Mouse (Mus musculus): ENCODE data around the gene Olfr318. TPM values are rescaled to one million over a fixed set of nuclear protein-coding genes. Genes with fewer than 3 reads are reported as not detected.
A peak's percentile ranks its signal among the peaks of the same experiment; 100 is the strongest.
"Not testable (repeated sequence)": the region's sequence is repeated elsewhere in the genome, so short reads cannot be mapped to it uniquely, and the experiment has no call there.

Gene Olfr318
- total RNA-seq (2021), result not detected
- long read RNA-seq, experiment 1, result 0 reads
- long read RNA-seq, experiment 2, result 0 reads

- intact Hi-C loops (cut with DNase I), result no loop called here
- Histone ChIP-seq H3K27ac (no peak within 1 kb of the TSS), H3K4me3 (no peak within 1 kb of the TSS)
- no peak for DNase-seq (ENCODE audit: extremely low spot score in 1 of 2, low spot score in 2 of 2)
- no peak for TF ChIP-seq CTCF (IDR thresholded peaks at IDR 0.05)
Measured at GRCm38 (mm10) chr11:58723914-58724313, at the start of gene Olfr318. Gene Olfr318, minus strand, starts transcription at chr11:58724014.

DNA sequence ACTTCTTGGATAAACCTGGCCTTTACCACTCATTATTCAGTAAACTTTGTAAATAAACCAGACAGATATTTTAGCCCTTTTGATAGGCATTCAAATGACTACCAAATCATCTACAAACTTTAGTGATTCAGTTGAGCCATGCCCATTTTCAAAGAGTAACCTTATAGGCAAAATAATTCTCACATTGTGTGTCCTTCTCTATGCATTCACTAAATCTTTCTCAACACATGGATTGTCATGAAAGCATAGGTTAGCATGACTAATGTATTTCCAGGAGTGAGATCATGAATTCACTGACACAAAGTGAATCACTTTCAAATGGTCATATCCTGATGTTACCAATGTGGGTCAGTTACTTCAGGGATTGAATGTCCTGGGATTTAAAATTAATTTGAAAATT, 49.1 kb upstream of the Olfr318 start, which contains the start of gene Olfr315:
TSS of gene Olfr315 (plus strand) at position 301 of the 400 bp plus-strand sequence.
- TF ChIP-seq CTCF (IDR thresholded peaks at IDR 0.05), result no peak
- intact Hi-C loops (cut with DNase I), result no loop called here
- H3K4me3 ChIP-seq, result no peak within 1 kb of the TSS
- DNase-seq (ENCODE audit: extremely low spot score in 1 of 2, low spot score in 2 of 2), result no peak
- H3K27ac ChIP-seq, result no peak within 1 kb of the TSS

- Histone ChIP-seq H3K4me3 (no peak within 1 kb of the TSS), H3K27ac (no peak within 1 kb of the TSS)
- intact Hi-C loops (cut with DNase I), result no loop called here
- TF ChIP-seq CTCF (IDR thresholded peaks at IDR 0.05), result no peak
- DNase-seq (ENCODE audit: extremely low spot score in 1 of 2, low spot score in 2 of 2), result no peak
Measured at GRCm38 (mm10) chr11:58752434-58752833, 28.6 kb upstream of the Olfr318 start, which contains the start of gene Olfr316. Gene Olfr316, plus strand, starts transcription at chr11:58752734.

- intact Hi-C loops (cut with DNase I); H3K4me3 ChIP-seq; H3K27ac ChIP-seq: not testable (repeated sequence)
- DNase-seq (ENCODE audit: extremely low spot score in 1 of 2, low spot score in 2 of 2), result peak; percentile 38 to 46
Measured at GRCm38 (mm10) chr11:58751096-58751495, 27.3 kb upstream of the Olfr318 start.

DNA sequence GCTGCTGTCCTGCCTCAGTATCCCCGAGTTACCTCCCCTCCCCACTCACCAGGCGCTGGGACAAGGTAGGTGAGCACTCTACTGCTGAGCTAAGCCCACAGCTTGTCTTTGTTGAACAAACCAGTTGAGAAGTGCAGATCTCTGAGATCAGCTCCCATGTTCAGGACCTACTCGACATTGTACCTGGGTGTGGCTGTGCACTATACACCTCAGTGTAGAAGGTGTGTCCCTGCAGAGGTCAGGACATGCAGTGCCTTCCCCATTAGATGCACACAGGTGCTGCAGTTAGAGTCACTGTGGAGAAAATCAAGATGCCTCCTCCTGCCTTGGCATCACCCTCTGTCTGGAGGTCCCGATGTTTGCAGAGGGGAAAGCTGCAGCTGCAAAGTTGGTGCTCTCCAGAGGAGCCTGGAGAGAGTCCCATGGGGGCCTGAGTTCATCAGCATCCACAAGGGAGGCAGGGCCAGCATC, 15.0 kb upstream of the Olfr318 start, which contains the start of gene Olfr317:
TSS of gene Olfr317 (minus strand) at position 421 of the 471 bp plus-strand sequence.
- intact Hi-C loops (cut with DNase I), result no loop called here
- no peak for DNase-seq (ENCODE audit: extremely low spot score in 1 of 2, low spot score in 2 of 2)
- H3K4me3 ChIP-seq, result no peak within 1 kb of the TSS
- no peak within 1 kb of the TSS for H3K27ac ChIP-seq
- no peak for TF ChIP-seq CTCF (IDR thresholded peaks at IDR 0.05)

GRCm38 (mm10) chr11:58733372-58733771, 9.6 kb upstream of the Olfr318 start:
- no peak for DNase-seq (ENCODE audit: extremely low spot score in 1 of 2, low spot score in 2 of 2)
- intact Hi-C loops (cut with DNase I), result no loop called here
- H3K4me3 ChIP-seq, result no peak overlapping the region
- TF ChIP-seq CTCF (IDR thresholded peaks at IDR 0.05), result no peak
- no peak overlapping the region for H3K27ac ChIP-seq

DNA sequence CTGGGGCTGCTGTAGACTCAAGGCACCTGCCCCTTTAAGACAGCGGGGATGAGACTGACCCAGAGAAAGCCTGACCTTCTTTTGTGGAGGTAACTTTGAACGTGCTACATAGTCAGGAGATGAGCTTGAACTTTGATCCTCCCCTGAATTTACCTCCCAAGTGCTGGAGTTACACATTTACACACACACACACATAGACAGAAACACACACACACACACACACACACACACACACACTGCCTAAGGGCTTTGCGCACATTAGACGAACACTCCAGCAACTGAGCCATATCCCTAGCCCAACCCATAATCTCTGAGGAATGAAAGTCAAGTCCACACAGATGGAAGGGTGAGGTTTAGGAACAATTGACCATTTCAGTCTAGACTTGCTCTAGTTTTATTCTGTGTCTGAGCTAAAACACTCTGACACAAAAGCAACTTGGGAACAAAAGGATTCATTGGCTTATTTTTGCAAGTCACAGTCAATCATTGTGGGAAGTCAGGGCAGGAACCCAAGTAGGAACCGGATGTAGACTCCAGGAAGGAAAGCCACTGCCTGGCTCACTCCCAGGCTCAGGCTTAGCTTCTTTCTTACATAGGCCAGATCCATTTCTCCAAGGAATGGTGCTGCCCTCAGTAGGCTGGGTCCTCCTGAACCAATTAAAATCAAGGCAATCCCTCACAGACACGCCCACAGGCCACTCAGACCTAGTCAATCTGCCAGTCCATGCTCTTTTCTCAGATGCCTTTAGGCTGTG, 4.3 kb upstream of the Olfr318 start:
- DNase-seq (ENCODE audit: extremely low spot score in 1 of 2, low spot score in 2 of 2); H3K27ac ChIP-seq; H3K4me3 ChIP-seq; intact Hi-C loops (cut with DNase I): not testable (repeated sequence)

- no peak for DNase-seq (ENCODE audit: extremely low spot score in 1 of 2, low spot score in 2 of 2)
- TF ChIP-seq CTCF (IDR thresholded peaks at IDR 0.05), result no peak
- no peak overlapping the region for H3K4me3 ChIP-seq
- no peak overlapping the region for H3K27ac ChIP-seq
- intact Hi-C loops (cut with DNase I), result no loop called here
Measured at GRCm38 (mm10) chr11:58719701-58720100, 4.1 kb downstream of the Olfr318 start.

DNA sequence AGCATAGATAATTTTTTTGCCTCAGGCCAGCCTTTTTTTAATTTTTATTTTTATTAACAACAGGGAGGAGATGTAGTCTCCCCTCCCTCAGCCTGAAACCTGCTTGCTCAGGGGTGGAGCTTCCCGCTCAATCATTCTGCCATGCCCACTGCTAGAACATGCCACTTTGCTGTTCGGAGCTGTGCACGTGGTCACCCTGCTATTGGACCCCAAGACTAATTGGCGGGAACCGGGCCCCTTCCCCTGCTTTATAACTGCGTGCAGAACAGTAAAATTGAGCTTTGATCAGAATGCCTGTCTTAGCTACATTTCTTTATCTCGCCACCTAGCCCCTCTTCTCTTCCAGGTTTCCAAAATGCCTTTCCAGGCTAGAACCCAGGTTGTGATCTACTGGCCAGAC, 6.1 kb downstream of the Olfr318 start:
- intact Hi-C loops (cut with DNase I); H3K27ac ChIP-seq; DNase-seq (ENCODE audit: extremely low spot score in 1 of 2, low spot score in 2 of 2); H3K4me3 ChIP-seq: not testable (repeated sequence)

DNA sequence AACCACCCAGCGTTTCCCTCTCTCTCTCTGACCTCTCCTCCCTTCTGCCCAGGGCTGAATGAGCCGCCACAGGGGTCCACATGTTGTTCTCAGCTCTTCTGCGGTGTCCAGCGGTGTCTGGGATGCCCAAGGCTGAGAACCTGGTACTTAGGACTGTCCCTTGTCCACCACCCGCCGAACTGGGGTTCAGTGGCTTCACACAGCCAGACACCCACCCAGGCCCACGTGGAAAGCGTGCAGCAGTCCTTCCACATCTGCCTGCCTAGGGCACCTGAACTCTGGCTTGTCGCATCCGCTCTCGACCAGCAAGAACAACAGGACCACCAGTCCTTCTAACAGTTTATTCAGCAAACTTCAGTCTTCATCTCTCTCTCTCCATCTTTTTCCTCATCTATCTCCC, 14.7 kb downstream of the Olfr318 start:
- Histone ChIP-seq H3K4me3 (no peak overlapping the region), H3K27ac (no peak overlapping the region)
- DNase-seq (ENCODE audit: extremely low spot score in 1 of 2, low spot score in 2 of 2), result no peak
- TF ChIP-seq CTCF (IDR thresholded peaks at IDR 0.05), result no peak
- intact Hi-C loops (cut with DNase I), result no loop called here

DNA sequence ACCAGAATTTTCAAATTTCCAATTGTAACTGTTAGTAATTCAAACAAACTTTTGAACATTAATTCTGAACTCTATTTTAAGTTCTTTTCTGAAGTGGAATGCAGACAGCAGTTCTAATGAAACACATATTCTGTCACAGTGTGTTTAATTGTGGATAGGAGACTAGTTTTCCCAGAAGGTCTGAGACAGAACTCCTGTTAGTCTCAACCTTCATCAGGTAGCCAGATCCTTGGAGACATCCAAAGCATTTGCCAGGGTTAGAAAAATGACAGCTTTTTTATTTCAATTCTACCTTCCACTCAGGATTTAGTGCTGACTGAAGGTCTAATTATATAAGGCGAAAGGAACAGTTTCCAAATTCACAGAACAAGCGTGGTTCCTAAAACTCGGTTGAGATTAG, 25.0 kb downstream of the Olfr318 start, which contains the start of gene Olfr319:
TSS of gene Olfr319 (plus strand) at position 301 of the 400 bp plus-strand sequence.
- TF ChIP-seq CTCF (IDR thresholded peaks at IDR 0.05), result no peak
- intact Hi-C loops (cut with DNase I), result no loop called here
- no peak within 1 kb of the TSS for H3K4me3 ChIP-seq
- DNase-seq (ENCODE audit: extremely low spot score in 1 of 2, low spot score in 2 of 2), result no peak
- H3K27ac ChIP-seq, result no peak within 1 kb of the TSS

DNA sequence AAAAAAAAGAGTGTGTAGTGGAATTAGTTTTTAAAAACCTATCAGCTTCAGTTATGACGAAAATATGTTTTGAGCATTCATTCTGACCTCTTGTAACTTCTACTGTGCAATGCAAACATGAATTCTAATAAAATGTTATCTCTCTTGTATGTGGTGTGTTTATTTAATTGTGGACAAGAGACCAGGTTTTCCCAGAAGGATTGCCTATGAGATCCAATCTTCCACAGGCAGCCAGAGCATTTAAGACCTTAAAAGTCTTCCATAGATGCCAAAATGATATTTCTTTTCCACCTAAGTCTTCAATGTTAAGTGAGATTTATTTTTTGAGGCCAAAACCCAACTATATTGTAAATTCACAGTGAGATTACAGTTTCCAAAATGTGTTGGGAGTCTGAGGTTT, 43.0 kb downstream of the Olfr318 start, which contains the start of gene Olfr320:
TSS of gene Olfr320 (plus strand) at position 301 of the 400 bp plus-strand sequence.
- Histone ChIP-seq H3K4me3 (no peak within 1 kb of the TSS), H3K27ac (no peak within 1 kb of the TSS)
- no peak for DNase-seq (ENCODE audit: extremely low spot score in 1 of 2, low spot score in 2 of 2)
- intact Hi-C loops (cut with DNase I), result no loop called here
- no peak for TF ChIP-seq CTCF (IDR thresholded peaks at IDR 0.05)

- intact Hi-C loops (cut with DNase I), result no loop called here
- no peak for DNase-seq (ENCODE audit: extremely low spot score in 1 of 2, low spot score in 2 of 2)
- no peak; the same call in 1 of the 2 replicates for TF ChIP-seq CTCF (IDR thresholded peaks at IDR 0.05)
- no peak overlapping the region for H3K27ac ChIP-seq
- H3K4me3 ChIP-seq, result no peak overlapping the region
Measured at GRCm38 (mm10) chr11:58671825-58672224, 52.0 kb downstream of the Olfr318 start.
